Mouse (Mus musculus) heart, postnatal 0 days (tissue): Measurements from ENCODE around the gene Ccdc169.

Experiments used
- CTCF ChIP-seq: IDR thresholded peaks from 2 replicates; pipeline ENCODE4 v1.5.1; 2016; ENCODE audit warnings: antibody characterized with exemption, control low read depth, low read depth
- EP300 ChIP-seq: IDR thresholded peaks from 2 replicates; pipeline ENCODE4 v1.6.1; 2016; ENCODE audit warnings: antibody characterized with exemption, low read depth

GRCm38 (mm10) chr3:55163510-55163909 lies 26.4 kb downstream of the Ccdc169 start:
- TF ChIP-seq CTCF (no peak), EP300 (no peak)
